Mouse (Mus musculus) myocyte (in vitro differentiated cells): Measurements from ENCODE around the gene Tie1. TPM values are rescaled to one million over a fixed set of nuclear protein-coding genes. Genes with fewer than 3 reads are reported as not detected.

Source experiments
- H3K27me3 ChIP-seq: one replicate; pipeline ENCODE4 v1.6.1; 2011; ENCODE audit not compliant: control insufficient read depth, insufficient read depth, insufficient read length
- H3K36me3 ChIP-seq: one replicate; pipeline ENCODE4 v1.6.1; 2011; ENCODE audit not compliant: control insufficient read depth, insufficient read depth
- H3K4me2 ChIP-seq: one replicate; pipeline ENCODE4 v1.6.1; 2011; ENCODE audit warnings: low read depth, control low read depth
- H3K4me3 ChIP-seq: one replicate; pipeline ENCODE4 v1.5.1; 2011; ENCODE audit warnings: mild to moderate bottlenecking, control low read depth, moderate library complexity
- H3K79me2 ChIP-seq: one replicate; pipeline ENCODE4 v1.6.1; 2011; ENCODE audit not compliant: control insufficient read depth, insufficient read depth
- H3ac ChIP-seq: one replicate; pipeline ENCODE4 v1.6.1; 2011; ENCODE audit not compliant: control insufficient read depth, insufficient read length
- MAX ChIP-seq: IDR thresholded peaks from one replicate; pipeline ENCODE4 v1.6.1; 2011; ENCODE audit warnings: low read depth, mild to moderate bottlenecking, control low read depth
- MYOD1 ChIP-seq, 3 experiments: IDR thresholded peaks; one replicate each; pipeline ENCODE4 v1.6.1; 2011; ENCODE audit warnings: control low read depth in 2 of 3, low read depth in 2 of 3, mild to moderate bottlenecking in 2 of 3, moderate library complexity in 1 of 3; ENCODE audit not compliant: insufficient read length in 2 of 3, control insufficient read depth in 1 of 3
- MYOG ChIP-seq, 3 experiments: IDR thresholded peaks; one replicate each; pipeline ENCODE4 v1.6.1; 2011; ENCODE audit warnings: control low read depth in 2 of 3, low read depth in 2 of 3, mild to moderate bottlenecking in 2 of 3; ENCODE audit not compliant: insufficient read length in 2 of 3, control insufficient read depth in 1 of 3, insufficient read depth in 1 of 3
- POLR2A ChIP-seq: IDR thresholded peaks from one replicate; pipeline ENCODE4 v1.6.1; 2011; ENCODE audit warnings: low read depth, mild to moderate bottlenecking, control low read depth, moderate library complexity; ENCODE audit not compliant: insufficient read length
- POLR2AphosphoS2 ChIP-seq: IDR thresholded peaks from one replicate; pipeline ENCODE4 v1.6.1; 2011; ENCODE audit warnings: low read depth, control low read depth; ENCODE audit not compliant: insufficient read length
- REST ChIP-seq: IDR thresholded peaks from one replicate; pipeline ENCODE4 v1.6.1; 2011; ENCODE audit warnings: mild to moderate bottlenecking, control low read depth, moderate library complexity; ENCODE audit not compliant: insufficient read depth, insufficient read length
- SRF ChIP-seq: IDR thresholded peaks from one replicate; pipeline ENCODE4 v1.6.1; 2011; ENCODE audit warnings: low read depth; ENCODE audit not compliant: control insufficient read depth, insufficient read length
- TCF12 ChIP-seq: IDR thresholded peaks from one replicate; pipeline ENCODE4 v1.6.1; 2011; ENCODE audit warnings: mild to moderate bottlenecking, control low read depth; ENCODE audit not compliant: poor library complexity, insufficient read depth, severe bottlenecking
- TCF3 ChIP-seq: IDR thresholded peaks from one replicate; pipeline ENCODE4 v1.6.1; 2011; ENCODE audit warnings: low read depth, control low read depth; ENCODE audit not compliant: insufficient read length
- USF1 ChIP-seq: IDR thresholded peaks from one replicate; pipeline ENCODE4 v1.6.1; 2011; ENCODE audit warnings: low read depth, mild to moderate bottlenecking, control low read depth, moderate library complexity
- polyA plus RNA-seq: library from polyadenylated mRNA; unstranded; fragments of >200 nt; fragmentation: generic; extraction: Trizol; gene quantifications from one replicate; pipeline ENCODE4 v1.2.1, GENCODE M21; 2012; ENCODE audit warnings: missing spikeins

Tie1 gene
- polyA plus RNA-seq, 1 experiment, result not detected

DNA sequence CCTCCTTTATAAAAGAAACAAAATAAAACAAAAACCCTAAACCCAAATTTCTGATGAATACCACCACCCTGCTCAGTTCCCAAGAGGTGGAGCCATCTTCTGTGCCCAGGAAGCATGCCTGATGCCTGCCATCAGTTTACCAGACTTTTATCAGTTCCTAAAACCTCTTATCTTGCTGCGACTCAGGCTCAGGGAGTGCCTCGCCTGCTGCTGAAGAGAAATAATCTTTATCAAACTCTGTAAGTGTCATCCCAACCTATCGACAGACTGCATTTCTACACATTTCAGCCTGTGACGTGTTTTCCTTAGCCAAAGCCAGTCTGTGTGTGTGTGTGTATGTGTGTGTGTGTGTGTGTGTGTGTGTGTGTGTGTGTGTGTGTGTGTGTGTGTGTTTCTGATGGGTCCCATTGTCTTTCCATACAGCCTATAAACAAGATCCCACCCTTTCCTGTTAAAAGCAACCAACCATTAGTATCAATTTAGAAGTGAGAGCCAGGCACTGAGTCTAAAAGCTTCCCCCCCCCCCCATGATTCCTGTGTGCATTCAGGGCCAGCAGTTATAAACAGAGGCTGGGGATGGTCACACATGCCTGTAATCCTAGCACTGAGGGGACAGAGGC lies 65.2 kb downstream of the Tie1 start:
- Histone ChIP-seq H3K4me3 (no peak overlapping the region), H3K36me3 (no peaks in the 10 kb centered on the region), H3K4me2 (no peak overlapping the region), H3K79me2 (peaks cover 15% of the 10 kb centered on the region), H3ac (no peak overlapping the region), H3K27me3 (no peaks in the 10 kb centered on the region)
- no peak for TF ChIP-seq MYOG (IDR thresholded peaks at IDR 0.05; ENCODE audit: control insufficient read depth in 1 of 3, insufficient read depth in 1 of 3, insufficient read length in 2 of 3, low read depth in 2 of 3)
- TF ChIP-seq MAX, result no peak
- no peak for TF ChIP-seq USF1
- TF ChIP-seq POLR2AphosphoS2, result no peak
- no peak for TF ChIP-seq MYOD1 (IDR thresholded peaks at IDR 0.05; ENCODE audit: control insufficient read depth in 1 of 3, insufficient read length in 2 of 3, low read depth in 2 of 3)
- TF ChIP-seq POLR2A, result no peak
- TF ChIP-seq TCF3, result no peak
- no peak for TF ChIP-seq REST
- TF ChIP-seq SRF, result no peak

DNA sequence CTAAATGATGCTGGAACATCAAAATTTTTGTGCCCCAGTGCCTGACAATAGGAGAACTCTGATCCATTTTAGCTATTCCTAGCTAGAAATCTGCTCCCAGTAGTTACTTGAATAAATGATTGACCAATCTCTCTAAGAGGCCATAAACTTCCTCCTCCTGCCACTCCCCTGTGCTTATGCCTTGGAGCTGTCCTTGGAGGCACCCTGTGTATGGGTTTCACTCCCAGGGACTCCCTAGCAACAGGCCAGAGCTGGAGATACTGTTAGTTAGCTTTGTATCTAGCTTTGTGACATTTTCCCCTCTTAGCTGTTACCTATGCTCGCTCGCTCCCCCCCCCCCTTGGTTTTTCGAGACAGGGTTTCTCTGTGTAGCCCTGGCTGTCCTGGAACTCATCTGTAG lies 68.5 kb downstream of the Tie1 start:
- Histone ChIP-seq H3K36me3 (peaks cover 5% of the 10 kb centered on the region), H3K27me3 (no peaks in the 10 kb centered on the region), H3K79me2 (no peaks in the 10 kb centered on the region), H3K4me2 (no peak overlapping the region), H3ac (no peak overlapping the region), H3K4me3 (no peak overlapping the region)
- no peak for TF ChIP-seq MAX
- TF ChIP-seq TCF3, result no peak
- TF ChIP-seq SRF, result no peak
- no peak for TF ChIP-seq MYOG (IDR thresholded peaks at IDR 0.05; ENCODE audit: control insufficient read depth in 1 of 3, insufficient read depth in 1 of 3, insufficient read length in 2 of 3, low read depth in 2 of 3)
- no peak for TF ChIP-seq TCF12

Other genes with a start within 250 kb of the Tie1 start
- gene Ptprf, start 198.7 kb downstream of the Tie1 start, polyA plus RNA-seq, result 7.6 TPM
- 8.1 TPM for gene Szt2, start 80.8 kb downstream of the Tie1 start, polyA plus RNA-seq
- 78.6 TPM for gene Med8, start 80.7 kb downstream of the Tie1 start, polyA plus RNA-seq
- 136 TPM for gene Elovl1, start 62.0 kb downstream of the Tie1 start, polyA plus RNA-seq
- 79.8 TPM for gene Cdc20, start 52.7 kb downstream of the Tie1 start, polyA plus RNA-seq
- gene Mpl, start 32.5 kb downstream of the Tie1 start, polyA plus RNA-seq, result not detected
- not detected for gene 2610528J11Rik, start 36.9 kb upstream of the Tie1 start, polyA plus RNA-seq
- gene Tmem125, start 54.0 kb upstream of the Tie1 start, polyA plus RNA-seq, result not detected
- not detected for gene Cfap57, start 130.7 kb upstream of the Tie1 start, polyA plus RNA-seq
- gene Ebna1bp2, start 130.7 kb upstream of the Tie1 start, polyA plus RNA-seq, result 71.7 TPM
- not detected for gene Olfr62, start 168.9 kb upstream of the Tie1 start, polyA plus RNA-seq
- gene Olfr1342, start 202.7 kb upstream of the Tie1 start, polyA plus RNA-seq, result not detected
- gene Olfr1341, start 213.5 kb upstream of the Tie1 start, polyA plus RNA-seq, result not detected
- not detected for gene Olfr1340, start 230.1 kb upstream of the Tie1 start, polyA plus RNA-seq
- gene Olfr1339, start 242.1 kb upstream of the Tie1 start, polyA plus RNA-seq, result not detected